Mouse (Mus musculus) gastrocnemius, postnatal 36 days (tissue): ENCODE data around the gene Ets2. TPM values are rescaled to one million over a fixed set of nuclear protein-coding genes. Genes with fewer than 3 reads are reported as not detected.

Experiments
- DNase-seq, 2 experiments: peaks; one replicate each; pipeline ENCODE4 v3.0.0; 2022
- intact Hi-C: fragments of 180-260 bp; cut with DNase I; formaldehyde crosslinking; loops from one replicate; pipeline ENCODE4 v1.15.1; 2025
- long read RNA-seq, 2 experiments: library from polyadenylated mRNA; stranded (forward); transcript quantifications; one replicate each; pipeline ENCODE4 v2.0.0; 2021
- total RNA-seq, 2 experiments: library from RNA; stranded (reverse); gene quantifications; 2 replicates each; pipeline ENCODE4 v1.2.3; 2021

Ets2 gene
- 10 to 100 TPM; 29.7 to 33.0 TPM for total RNA-seq
- long read RNA-seq, experiment 1, partial matches to known transcripts: 0 of 2 reads
- long read RNA-seq, experiment 1, other reads (novel, unspliced or antisense): 0 of 2 reads
- long read RNA-seq, experiment 2, transcript Ets2-205 (1 exons, 3,312 nt): major isoform, 5 of 8 reads
- long read RNA-seq, experiment 2, partial matches to known transcripts: 0 of 8 reads
- long read RNA-seq, experiment 2, other reads (novel, unspliced or antisense): 0 of 8 reads

DNA sequence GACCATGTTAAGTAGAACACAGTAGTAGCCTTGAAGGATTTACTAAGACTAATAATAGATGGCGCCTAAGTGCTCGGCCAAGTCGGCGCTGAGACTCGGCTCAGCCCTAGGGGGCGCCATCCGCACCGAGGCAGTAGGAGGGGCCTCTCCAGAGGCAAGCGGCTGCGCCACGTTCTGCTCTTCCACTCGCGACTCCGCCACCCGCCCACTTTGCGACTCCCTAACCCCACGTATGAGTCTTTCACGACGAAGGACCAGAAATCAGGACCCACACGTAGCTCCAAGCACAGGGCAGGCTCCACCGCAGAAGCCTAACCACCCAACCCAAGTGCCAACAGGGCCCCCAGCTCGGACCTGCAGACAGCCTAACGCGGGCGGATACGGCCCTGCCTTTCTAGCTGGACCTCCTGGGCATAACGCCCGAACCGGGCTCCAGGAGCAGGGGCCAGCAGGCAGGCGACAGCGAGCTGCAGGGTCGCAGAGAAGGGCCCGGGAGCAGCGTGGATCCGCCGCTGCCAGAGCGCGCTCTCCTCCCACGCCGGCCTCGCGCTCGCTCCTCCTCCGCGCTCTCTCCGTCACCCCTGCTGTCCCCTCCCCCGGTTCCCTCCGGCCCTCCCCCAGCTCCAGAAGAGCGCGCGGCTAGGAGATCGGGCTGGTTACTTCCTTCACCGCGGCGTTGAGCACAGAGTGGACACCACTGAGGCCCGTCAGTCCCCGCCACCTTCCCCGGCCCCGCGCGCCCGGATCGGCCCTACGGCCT, at the start of gene Ets2:
Gene Ets2, plus strand, starts transcription at position 274 of the 760 bp plus-strand sequence.
- DNase-seq: peak; percentile 87 to 88
- intact Hi-C loops: loop anchor here (2.0 to 5.0 kb wide), 3 partner anchors 60 to 243 kb away; no protein-coding TSS in a partner anchor

DNA sequence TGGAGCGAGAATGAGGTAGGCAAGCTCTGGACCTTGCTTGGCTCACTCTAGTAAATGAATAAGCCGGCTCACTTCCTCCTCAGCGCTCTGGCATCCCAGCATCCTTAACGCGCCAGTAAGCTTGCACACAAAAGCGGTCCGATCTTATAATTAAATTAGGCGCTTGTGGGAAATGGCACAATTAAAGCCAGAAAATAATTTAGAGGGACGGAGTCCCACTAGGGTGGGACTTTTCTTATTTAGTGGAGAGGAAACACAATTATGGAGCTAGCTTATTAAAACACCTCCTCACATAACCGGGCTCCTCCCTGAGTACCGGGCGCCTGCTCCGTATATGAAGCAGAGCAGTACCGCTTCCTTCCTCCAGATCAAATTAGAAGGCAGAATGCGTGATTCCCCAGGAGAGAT, 47.7 kb upstream of the Ets2 start:
- no peak for DNase-seq
- intact Hi-C loops: no loop called here

DNA sequence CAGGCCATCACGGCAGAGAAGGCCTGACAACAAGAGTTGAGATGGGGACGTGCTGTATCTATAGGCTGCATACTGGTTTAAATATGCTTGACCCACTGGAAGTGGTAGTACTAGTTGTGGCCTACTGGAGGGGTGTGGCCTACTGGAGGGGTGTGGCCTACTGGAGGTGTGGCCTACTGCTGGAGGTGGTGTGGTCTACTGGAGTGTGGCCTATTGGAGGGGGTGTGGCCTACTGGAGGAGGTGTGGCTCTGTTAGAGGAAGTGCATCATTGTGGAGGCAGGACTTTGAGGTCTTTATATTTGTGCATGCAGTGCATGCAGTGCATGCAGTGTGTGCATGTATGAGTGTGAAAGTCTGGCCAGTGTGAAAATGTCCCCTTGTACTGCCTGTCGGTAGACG, 45.3 kb upstream of the Ets2 start:
- no peak for DNase-seq
- intact Hi-C loops: loop anchor here (5.0 kb wide), 1 partner anchor 111 kb away; no protein-coding TSS in a partner anchor

DNA sequence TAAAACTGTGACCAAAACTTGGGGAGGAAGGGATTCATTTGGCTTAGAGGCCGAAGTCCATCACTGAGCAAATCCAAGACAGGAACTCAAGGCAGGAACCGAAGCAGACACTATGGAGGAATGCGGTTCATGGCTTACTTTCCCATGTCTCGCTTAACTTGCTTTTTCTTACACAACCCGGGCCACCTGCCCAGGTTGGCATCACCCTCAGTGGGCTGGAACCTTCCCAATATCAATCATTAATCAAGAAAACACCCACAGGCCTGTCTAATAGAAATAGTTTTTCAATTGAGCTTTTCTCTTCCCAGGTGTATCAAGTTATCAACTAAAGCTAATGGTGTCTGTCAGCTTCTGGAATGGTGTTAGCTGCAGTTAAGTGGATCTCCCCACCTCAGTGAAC, 44.7 kb upstream of the Ets2 start:
- intact Hi-C loops: loop anchor here (5.0 kb wide), 1 partner anchor 110 kb away; no protein-coding TSS in a partner anchor
- DNase-seq: no peak

DNA sequence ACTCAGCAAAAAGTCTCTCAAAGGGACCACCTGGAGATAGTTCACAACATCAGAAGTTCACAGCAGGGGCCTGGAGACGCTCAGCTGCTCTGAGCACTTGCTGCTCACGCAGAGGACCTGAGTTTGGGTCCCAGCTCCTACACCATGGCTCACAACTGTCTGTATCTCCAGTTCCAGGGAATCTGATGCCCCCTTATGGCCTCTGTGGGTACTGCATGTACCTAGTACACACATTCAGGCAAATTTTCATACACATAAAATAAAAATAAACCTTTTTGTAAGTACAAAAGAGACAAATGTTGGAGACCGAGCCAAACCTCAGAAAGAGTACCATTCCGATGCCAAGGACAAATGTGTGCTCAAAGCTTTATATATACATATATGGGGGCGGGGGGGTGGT, 44.1 kb upstream of the Ets2 start:
- DNase-seq: no peak
- intact Hi-C loops: loop anchor here (1.0 to 5.0 kb wide), 2 partner anchors 110 to 288 kb away; no protein-coding TSS in a partner anchor

DNA sequence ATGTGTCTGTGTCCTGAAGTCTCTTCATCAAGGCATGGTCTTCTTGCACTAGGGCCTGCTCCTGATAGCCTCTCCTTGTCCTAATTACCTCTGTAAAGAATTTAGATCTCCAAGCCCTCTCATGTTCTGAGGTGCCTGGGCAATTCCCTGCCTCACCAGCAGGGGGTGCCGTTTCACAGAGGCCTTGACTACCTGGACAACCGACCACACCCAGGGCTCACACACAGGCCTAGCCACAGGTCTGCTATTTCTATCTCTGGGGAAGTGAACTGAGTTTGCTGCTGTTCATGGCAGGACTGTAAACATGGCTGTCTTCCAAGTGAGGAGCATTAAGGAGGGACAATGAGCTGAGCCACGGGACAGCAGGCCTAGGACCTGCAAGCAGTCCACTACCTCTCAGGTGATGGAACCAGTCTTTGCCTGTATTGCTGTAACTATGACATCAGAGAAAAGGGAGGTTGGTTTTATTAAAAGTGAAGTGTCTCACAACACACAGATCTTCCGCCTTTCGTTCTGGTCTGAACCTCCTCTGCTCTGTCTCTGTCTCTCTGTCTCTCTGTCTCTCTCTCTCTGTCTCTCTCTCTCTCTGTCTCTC, 42.9 kb upstream of the Ets2 start:
- intact Hi-C loops: loop anchor here (1.0 to 5.0 kb wide), 2 partner anchors 108 to 286 kb away; no protein-coding TSS in a partner anchor
- peak; percentile 57 to 64 for DNase-seq

DNA sequence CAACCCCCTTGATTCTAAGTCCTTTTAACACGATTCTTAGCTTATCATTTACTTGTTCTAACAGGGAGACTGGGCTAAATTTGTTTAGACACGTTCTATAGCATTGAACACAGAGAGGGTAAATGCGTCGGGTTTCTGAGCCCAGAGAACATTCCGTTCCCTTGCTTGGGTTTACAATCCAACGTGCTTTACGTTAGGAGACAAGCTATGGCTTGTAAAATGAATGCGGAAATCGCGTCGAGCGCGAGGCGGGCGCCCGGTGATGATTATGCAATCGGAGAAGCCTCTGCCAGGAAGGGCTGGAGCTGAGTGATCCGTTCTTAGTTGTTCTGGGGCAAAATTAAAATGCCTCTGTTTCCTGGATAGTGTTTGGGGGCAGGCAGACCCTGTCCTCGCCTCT, 42.4 kb upstream of the Ets2 start:
- DNase-seq: no peak
- intact Hi-C loops: loop anchor here (5.0 kb wide), 1 partner anchor 108 kb away; no protein-coding TSS in a partner anchor

DNA sequence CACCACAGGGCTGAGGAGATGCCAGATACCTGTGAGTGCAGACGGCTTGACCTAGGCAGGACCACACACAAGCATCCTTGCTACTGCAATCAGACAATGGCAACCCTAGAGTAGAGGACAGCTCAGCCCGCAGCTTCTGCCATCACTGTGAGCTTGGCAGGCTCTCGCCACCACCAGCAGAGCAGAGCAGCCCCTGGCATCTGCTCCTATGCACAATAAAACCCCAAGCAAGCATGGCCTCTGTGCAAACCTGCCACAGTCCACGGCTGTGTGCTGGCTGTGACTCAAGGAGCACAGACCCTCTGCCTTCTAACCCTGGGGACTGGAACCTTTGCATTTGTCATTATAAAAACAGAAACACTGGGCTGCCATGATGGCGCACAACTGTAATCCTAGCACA, 41.0 kb upstream of the Ets2 start:
- intact Hi-C loops: no loop called here
- no peak for DNase-seq

DNA sequence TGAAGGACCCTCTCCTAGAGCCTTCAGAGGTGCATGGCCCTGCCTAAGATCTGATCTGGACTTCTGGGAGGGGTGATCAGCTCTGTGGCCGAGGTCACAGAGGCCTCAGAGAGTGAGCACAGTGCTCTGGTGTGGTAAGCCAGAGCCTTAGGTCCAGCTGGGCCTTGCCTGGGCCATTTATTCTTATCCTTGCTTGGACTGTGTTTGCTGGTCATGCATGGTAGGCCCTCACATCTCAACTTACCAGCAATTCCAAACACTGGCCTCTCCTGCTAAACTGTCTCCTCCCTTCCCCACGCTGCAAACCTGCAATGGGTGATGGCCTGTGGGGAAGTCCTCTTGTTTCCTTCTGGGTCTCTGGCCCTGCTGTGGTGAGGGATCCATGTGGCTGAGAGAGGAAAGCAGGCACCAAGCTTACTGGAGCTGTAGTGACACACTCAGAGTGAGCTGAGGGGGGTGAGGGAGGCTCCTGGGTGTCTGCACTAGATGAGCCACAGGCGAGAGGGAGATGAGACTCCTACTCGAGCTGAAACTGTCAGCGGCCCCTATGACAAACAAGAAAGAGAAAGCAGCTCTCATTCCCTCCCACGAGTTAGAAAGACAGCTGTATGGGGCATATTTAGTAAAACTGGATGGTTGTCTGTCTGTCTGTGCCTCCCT, 36.3 kb upstream of the Ets2 start:
- DNase-seq: no peak
- intact Hi-C loops: no loop called here

DNA sequence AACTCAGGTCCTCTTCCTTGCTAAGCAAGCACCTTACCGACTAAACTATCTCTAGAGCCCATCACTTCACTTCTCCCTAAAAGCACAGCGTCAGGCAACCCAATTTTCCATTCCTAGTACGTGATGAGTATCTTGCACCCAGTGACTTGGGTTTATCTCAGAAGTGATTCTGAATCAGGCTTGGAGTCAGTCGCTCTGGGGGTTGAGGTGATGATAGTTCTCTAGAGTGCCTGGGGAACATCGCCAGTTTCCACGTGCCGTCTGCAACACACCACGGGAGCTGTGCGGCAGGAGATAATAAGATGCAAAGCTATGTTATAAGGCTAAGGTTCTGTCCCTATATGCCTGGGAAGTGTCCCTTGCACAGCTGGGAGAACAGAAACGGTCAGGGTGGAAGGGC, 35.6 kb upstream of the Ets2 start:
- no peak for DNase-seq
- intact Hi-C loops: no loop called here

DNA sequence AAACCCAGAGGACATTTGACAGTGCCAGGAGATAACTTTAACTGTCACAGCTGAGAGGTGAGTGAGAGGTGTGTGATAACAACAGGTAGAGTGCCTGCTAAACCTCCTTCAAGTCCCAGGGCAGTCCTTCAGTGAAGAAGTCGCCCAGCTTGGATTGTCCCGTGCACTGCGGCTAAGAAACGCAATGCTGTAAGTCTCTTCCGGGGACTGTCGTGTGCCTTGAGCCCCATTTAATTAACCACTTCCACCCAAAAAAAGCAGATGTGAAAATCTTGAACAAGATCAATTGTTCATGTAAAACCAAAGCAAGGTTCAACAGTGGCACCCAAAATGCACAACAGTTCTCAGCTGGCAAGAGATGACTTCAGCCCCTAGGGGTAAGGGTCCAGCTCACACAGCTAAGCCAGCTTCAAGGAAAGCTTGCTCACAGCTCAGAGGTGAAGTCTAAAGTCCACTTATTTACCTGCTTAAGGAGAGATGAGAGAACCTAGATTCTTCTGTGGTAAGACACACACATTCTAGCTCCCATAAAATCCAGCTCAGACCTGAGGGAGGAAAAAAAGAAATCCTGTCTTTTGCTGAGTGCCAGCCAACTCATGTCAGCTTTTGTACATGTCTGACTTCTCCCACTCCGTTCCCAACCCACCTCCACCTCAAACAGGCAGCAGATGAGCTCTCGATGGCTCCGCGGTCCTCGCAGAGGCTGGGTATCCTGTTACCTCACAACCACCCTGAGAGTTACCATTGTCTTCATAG, 34.3 kb upstream of the Ets2 start:
- DNase-seq: no peak
- intact Hi-C loops: no loop called here

DNA sequence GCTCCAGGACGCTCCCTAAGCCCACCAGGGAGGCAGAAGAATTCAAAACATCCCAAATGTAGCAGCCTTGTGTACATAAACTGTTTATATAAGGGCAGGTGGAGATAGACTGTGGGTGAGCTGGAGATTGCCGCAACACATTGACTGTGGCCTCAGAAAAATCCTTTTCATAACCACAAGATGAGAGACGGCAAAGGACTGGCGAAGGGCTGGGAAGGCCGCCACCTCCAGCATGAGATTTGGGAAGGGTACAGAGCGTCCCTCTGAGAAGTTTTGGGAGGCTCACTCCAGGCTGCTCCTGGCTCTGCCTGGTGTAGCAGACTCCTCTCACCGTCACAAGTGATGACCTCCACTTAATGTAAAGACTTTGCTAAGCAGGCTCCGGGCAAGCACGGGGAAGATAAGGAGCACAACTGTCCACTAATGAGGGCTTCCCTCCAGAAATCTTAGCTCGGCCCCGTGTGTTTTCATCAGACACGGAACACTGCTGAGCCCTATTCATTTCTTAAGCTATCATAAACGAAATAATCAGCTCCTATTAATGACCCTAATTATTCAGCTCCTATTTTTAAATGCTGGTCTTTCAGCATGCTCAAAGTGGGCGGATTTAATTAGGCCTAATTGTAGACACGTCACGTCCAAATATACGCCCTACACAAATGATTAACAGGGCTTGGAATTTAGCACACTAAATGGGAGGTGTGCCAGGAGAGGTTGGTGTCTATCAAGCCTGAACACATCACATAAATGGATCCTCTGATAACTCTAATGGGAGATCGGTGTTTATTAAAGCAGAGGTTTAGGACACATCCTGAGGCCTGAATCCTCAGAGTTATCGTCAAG, 33.5 kb upstream of the Ets2 start:
- intact Hi-C loops: no loop called here
- no peak for DNase-seq

DNA sequence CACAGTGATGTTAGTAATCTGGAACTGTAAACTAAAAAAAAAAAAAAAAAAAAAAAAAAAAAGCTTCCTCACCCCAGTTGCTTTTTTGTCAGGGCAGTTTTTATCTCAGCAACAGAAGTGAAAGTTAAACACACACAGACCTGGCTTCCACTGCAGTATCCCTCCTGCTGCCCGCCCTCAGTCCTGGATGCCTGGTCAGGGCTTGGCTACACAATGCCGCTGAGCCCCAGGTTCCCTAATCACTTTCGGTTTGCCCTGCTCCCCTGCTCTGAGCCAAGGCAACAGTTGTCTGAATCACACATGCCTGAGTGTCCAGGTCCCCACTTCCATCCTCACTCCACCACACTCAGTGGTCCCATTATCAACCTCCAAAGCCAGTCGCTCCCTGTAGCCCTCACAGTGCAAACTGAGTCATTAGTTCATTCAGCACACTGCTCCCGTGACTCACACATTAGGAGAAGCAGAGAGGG, 27.4 kb upstream of the Ets2 start:
- DNase-seq: peak in 1 of 2 experiments; percentile 21
- intact Hi-C loops: no loop called here

DNA sequence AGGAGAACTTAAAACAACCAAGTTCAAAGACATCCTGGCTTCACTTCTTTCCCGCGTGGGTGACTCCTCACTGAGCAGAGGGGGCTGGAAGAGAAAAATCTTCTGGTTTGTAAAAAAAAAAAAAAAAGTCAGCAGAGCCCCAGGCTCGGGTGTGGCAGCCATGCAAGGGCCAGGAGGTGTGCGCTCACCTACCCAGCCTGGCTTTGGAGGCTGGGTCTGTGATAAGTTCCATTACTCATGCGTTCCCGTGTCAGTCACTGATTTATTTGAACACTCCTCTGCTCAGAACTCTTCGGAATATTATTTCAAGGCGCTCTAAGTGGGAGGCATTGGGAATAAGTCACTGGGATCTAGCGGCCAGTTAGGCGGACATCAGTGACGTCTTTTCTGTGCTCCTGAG, 26.7 kb upstream of the Ets2 start:
- intact Hi-C loops: no loop called here

DNA sequence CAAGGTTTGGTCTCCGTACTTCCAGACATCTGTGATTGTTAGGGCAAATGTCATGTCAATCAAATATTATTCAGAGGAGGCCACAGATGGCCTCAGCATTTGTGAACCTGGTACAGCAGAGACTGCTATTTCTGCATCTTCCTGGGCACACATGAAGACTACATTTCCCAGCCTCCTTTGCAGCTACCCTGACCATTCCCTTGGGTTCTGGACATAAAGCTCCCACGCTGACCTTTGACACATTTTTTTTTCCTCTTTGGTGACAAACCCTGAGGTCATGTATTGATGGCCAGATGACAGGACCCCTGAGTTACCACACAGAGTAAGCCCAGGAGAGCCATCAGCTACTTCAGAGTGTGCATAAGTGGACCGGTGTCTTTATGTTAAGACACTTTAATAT, 25.2 kb upstream of the Ets2 start:
- intact Hi-C loops: no loop called here
- no peak for DNase-seq

More for the DNA sequence above, 26.7 kb upstream of the Ets2 start:
- DNase-seq: no peak

DNA sequence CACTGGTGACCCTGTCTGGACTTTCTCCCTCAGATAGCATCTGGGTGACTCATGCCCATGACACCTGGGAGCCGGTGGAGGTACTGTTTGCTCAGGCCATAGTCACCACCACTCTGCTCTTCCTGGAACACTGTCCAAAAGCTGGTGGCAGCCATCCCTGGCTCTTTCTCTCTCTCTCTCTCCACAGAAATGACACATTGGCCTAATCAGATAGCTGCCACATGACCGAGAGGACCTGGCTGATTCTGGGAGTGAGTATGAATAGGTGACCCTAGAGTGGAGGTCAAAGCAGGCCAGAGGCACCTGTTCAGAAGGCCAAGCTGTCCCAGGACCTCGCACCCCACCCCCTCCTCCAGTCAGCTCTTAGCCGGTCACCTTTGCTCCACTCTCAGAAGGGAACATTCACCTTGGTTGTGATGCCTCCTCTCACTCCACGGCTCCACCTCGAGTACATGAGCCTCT, 19.4 kb upstream of the Ets2 start:
- intact Hi-C loops: no loop called here
- no peak for DNase-seq

DNA sequence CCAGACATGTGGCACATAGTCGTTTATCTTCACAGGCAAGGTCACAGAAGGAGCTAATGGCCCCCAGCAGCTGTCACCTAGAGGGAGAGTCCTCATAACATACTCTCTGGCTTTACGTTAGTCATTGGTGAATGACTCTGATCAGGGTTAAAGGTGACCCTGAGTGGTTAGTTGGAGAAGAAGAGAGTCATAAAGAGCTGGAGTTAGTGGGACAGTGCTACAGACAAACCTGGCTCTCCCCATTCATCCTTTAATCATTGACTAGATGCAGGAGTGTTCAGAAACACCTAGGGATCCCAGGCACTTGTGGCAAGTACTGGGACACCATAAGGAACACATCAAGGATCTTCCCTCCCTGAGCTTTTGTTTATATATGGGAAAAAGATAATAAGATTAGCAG, 16.1 kb upstream of the Ets2 start:
- DNase-seq: no peak
- intact Hi-C loops: no loop called here

DNA sequence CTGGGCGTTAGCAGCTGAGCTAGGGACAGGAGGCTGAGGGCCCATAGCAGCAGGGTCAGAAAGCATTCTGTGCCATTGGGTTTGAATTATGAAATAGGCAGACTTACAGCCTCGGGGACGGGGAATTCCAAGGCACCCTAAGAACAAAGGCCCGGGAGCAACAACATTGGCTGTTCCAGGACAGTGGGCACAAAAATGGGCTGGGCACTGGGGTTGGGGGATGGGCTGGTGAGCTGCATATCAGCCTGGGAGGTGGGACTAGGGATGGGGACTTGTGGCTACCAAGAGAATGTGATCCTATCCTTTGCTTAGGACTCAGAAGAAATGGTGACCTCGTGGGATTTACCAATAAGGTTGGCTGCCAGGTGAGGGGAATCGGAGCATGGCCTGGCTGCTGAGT, 15.6 kb upstream of the Ets2 start:
- intact Hi-C loops: no loop called here
- DNase-seq: no peak

DNA sequence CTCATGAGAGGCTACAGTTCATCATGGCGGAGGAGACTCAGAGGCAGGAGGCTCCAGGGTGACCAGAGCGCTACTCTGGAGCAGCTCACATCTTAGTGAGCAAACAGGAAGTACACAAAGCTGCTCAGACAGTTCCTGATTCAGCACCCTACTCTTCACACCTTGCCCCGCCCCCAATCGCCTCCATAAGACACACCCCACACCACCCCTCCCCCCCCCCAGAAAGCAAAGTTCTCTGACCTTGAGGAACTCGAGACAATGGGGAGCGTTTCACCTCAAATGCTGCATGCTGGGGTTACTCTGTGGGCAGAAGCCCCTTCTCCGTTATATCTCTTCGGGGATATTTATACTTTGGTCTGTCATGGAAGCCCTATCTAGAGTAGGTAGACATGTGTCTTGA, 15.0 kb upstream of the Ets2 start:
- DNase-seq: no peak
- intact Hi-C loops: no loop called here
